Mouse (Mus musculus): ENCODE data around the gene Brf1.

- no peak for TF ChIP-seq POLR2A (IDR thresholded peaks at IDR 0.05; ENCODE audit: low read depth, low read length)
- no peak for TF ChIP-seq CTCF (IDR thresholded peaks at IDR 0.05; ENCODE audit: borderline replicate concordance, insufficient read depth, low read length)
Measured at GRCm38 (mm10) chr12:112932647-112933046, 67.9 kb downstream of the Brf1 start.
